Mouse (Mus musculus): Measurements from ENCODE around the gene Panx2.

DNA sequence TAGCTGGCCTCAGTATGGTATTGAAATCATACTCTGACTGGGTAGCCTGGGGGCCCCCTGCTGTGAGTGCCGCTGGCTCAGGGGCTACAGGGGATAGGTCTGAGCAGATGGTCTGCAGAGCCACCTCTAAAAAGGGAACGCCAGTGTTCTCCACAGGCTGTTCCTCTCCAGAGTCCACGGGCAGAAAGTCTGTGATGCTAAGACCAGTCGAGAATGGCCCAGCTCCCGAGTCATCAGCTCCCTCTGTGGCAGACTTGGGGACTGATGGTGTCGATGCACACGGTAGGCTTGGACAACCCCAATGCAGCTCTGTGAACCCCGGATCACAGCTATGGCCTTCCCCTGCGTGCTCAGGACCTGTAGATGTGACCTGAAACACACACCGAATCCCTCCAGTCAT lies 44.4 kb downstream of the Panx2 start:
- TF ChIP-seq CTCF (conservative IDR thresholded peaks at IDR 0.05; ENCODE audit: low read length) (no peak), NANOG (IDR thresholded peaks at IDR 0.05; ENCODE audit: borderline replicate concordance, low read length) (no peak)
